Mouse (Mus musculus): ENCODE results near the gene Arhgap42. TPM values are rescaled to one million over a fixed set of nuclear protein-coding genes. Genes with fewer than 3 reads are reported as not detected.

Gene Arhgap42
- polyA plus RNA-seq, 1 experiment from 2014 or later: 29.3 TPM

DNA sequence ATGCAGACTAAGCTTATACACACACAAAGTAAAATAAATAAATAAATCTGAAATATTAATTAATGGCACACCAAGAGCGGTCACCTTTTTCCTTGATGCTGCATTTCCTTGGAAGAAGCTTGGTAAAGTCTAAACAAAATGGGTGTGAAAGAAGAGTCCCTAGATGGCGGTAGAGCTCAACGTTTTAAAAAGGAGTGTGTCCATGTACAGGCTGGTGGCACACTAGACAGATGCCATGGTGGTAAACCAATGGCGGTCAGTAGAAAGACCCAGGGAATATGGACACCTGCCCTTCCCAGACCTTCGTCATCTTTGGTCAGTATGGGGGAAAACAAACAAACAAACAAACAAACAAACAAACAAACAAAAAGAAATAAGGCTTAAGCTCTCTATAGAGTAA is 187.7 kb downstream of the Arhgap42 start:
- no peak overlapping the region for H3K4me3 ChIP-seq (ENCODE audit: low read depth, low read length)
- 47% methylated on average over 5 of the region's 5 CpGs for WGBS
- H3K9me3 ChIP-seq (ENCODE audit: control insufficient read depth, low read length): no peaks in the 10 kb centered on the region
- H3K27me3 ChIP-seq (ENCODE audit: control insufficient read depth, insufficient read depth, low read length): no peaks in the 10 kb centered on the region
- H3K9ac ChIP-seq (ENCODE audit: low read depth, low read length): no peak overlapping the region
- ATAC-seq (ENCODE audit: low FRiP score): peak; percentile 68
- H3K27ac ChIP-seq (ENCODE audit: low read depth, low read length): no peak overlapping the region
- H3K36me3 ChIP-seq (ENCODE audit: control insufficient read depth, insufficient read depth, low read length): no peaks in the 10 kb centered on the region
- H3K4me2 ChIP-seq (replicated peaks; ENCODE audit: low read depth, low read length): no peak overlapping the region
- H3K4me1 ChIP-seq (replicated peaks; ENCODE audit: control insufficient read depth, insufficient read depth, low read length): no peaks in the 10 kb centered on the region
- peak; percentile 48 for DNase-seq (ENCODE audit: low spot score)

DNA sequence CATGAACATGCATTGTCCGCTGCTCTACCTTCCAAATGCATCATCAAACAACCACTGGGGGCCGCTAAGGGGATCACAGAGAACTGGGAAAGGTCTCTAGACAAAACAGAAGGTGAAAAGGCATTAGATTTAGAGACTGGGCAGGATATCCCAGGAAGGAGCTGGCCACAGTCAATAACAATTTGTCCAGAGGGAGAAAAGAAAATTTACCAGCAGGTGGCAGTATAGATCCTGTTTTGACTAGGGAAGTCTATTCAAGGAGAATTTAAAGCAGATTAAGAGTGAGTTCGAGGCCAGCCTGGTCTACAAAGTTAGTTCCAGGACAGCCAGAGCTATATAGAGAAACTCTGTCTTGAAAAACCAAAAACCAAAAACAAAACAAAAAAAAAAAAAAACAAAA is 189.7 kb downstream of the Arhgap42 start:
- WGBS: 53% methylated on average over 3 of the region's 3 CpGs
- ATAC-seq (ENCODE audit: low FRiP score) (no peak), DNase-seq (ENCODE audit: low spot score) (peak; percentile 54)
- H3K4me3 ChIP-seq (ENCODE audit: low read depth, low read length): no peak overlapping the region
- no peak overlapping the region for H3K27ac ChIP-seq (ENCODE audit: low read depth, low read length)
- H3K9ac ChIP-seq (ENCODE audit: low read depth, low read length): no peak overlapping the region
- no peak overlapping the region for H3K4me2 ChIP-seq (replicated peaks; ENCODE audit: low read depth, low read length)
- no peaks in the 10 kb centered on the region for H3K4me1 ChIP-seq (replicated peaks; ENCODE audit: control insufficient read depth, insufficient read depth, low read length)
- no peaks in the 10 kb centered on the region for H3K27me3 ChIP-seq (ENCODE audit: control insufficient read depth, insufficient read depth, low read length)
- H3K36me3 ChIP-seq (ENCODE audit: control insufficient read depth, insufficient read depth, low read length): no peaks in the 10 kb centered on the region
- no peaks in the 10 kb centered on the region for H3K9me3 ChIP-seq (ENCODE audit: control insufficient read depth, low read length)

DNA sequence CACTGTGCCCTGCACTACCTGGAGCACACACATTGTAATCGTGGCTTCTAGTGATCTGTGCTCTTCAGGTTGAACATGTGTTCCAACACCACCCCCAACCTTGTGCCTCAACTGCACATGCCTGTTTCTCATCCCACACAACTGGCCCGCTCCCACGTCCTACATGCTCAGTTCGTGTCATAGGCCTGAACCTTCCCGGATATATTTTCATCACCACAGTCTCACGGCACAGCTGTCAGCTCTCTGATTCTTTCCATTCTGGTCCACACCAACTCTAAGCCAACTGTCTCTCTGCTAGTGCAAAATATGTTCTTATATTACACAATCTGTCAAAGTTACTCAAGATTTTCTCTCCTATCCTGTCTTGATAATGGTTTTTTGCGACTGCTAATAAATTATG is 197.9 kb downstream of the Arhgap42 start:
- DNase-seq (ENCODE audit: low spot score) (no peak), ATAC-seq (ENCODE audit: low FRiP score) (no peak)
- Histone ChIP-seq H3K36me3 (ENCODE audit: control insufficient read depth, insufficient read depth, low read length) (no peaks in the 10 kb centered on the region), H3K27ac (ENCODE audit: low read depth, low read length) (no peak overlapping the region), H3K4me3 (ENCODE audit: low read depth, low read length) (no peak overlapping the region), H3K9me3 (ENCODE audit: control insufficient read depth, low read length) (no peaks in the 10 kb centered on the region), H3K4me2 (replicated peaks; ENCODE audit: low read depth, low read length) (no peak overlapping the region), H3K9ac (ENCODE audit: low read depth, low read length) (no peak overlapping the region), H3K4me1 (replicated peaks; ENCODE audit: control insufficient read depth, insufficient read depth, low read length) (no peaks in the 10 kb centered on the region), H3K27me3 (ENCODE audit: control insufficient read depth, insufficient read depth, low read length) (no peaks in the 10 kb centered on the region)
- 94% methylated on average over 7 of the region's 7 CpGs for WGBS

DNA sequence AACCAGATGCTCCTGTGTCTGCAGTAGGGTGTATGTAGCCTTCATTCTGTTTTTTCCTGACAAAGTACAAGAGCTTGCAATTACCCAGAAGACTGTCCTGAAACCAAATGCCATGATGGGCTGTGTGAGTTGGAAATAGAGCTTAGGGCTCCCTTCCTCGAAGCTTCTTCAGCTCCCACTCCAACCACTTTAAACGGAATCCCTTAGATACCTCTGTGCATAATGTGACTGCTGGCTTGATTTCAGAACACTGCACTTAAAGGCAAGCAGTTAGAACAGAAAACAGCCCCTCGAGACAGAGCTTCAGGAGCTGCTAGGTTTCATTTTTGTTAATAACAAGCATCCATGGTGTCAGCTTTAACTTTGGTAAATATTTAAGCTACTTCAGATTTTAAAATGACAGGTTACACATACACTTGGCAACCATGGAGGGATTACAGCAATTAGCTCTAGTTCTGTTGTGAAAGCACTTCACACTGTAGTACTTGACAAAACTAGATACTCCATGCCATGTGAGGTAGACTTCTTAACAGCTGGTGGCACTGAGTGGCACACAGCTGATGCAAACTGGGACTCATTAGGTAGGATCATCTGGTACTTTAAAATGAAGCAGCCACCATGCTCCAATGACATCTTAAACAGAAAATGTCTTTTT is 201.8 kb downstream of the Arhgap42 start:
- H3K9ac ChIP-seq (ENCODE audit: low read depth, low read length): no peak overlapping the region
- ATAC-seq (ENCODE audit: low FRiP score): no peak
- no peaks in the 10 kb centered on the region for H3K9me3 ChIP-seq (ENCODE audit: control insufficient read depth, low read length)
- H3K27me3 ChIP-seq (ENCODE audit: control insufficient read depth, insufficient read depth, low read length): no peaks in the 10 kb centered on the region
- no peaks in the 10 kb centered on the region for H3K36me3 ChIP-seq (ENCODE audit: control insufficient read depth, insufficient read depth, low read length)
- DNase-seq (ENCODE audit: low spot score): no peak
- H3K4me1 ChIP-seq (replicated peaks; ENCODE audit: control insufficient read depth, insufficient read depth, low read length): no peaks in the 10 kb centered on the region
- no peak overlapping the region for H3K27ac ChIP-seq (ENCODE audit: low read depth, low read length)
- no peak overlapping the region for H3K4me3 ChIP-seq (ENCODE audit: low read depth, low read length)
- H3K4me2 ChIP-seq (replicated peaks; ENCODE audit: low read depth, low read length): no peak overlapping the region
- WGBS: 89% methylated on average over 3 of the region's 3 CpGs

DNA sequence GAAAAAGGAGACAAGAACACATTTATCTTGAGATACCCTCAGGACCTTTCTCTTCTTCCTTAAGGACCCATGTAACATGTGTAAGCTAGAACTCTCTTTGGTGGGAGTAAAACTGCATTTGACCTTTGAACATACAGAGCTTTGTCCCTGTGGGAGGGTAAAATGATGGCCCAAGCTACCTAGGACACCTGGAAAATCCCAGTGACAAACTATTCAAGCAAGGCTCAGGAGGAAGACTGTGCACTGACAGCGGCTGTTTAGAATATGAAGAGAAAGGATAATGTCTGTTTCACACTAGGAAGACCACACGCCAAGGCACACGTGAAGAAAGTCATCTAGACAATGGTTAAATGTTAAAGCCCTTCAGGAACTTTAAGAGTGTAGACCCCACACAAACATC is 211.0 kb downstream of the Arhgap42 start:
- Histone ChIP-seq H3K9me3 (ENCODE audit: control insufficient read depth, low read length) (no peaks in the 10 kb centered on the region), H3K27ac (ENCODE audit: low read depth, low read length) (no peak overlapping the region), H3K4me1 (replicated peaks; ENCODE audit: control insufficient read depth, insufficient read depth, low read length) (no peaks in the 10 kb centered on the region), H3K4me3 (ENCODE audit: low read depth, low read length) (no peak overlapping the region), H3K9ac (ENCODE audit: low read depth, low read length) (no peak overlapping the region), H3K4me2 (replicated peaks; ENCODE audit: low read depth, low read length) (no peak overlapping the region), H3K36me3 (ENCODE audit: control insufficient read depth, insufficient read depth, low read length) (no peaks in the 10 kb centered on the region), H3K27me3 (ENCODE audit: control insufficient read depth, insufficient read depth, low read length) (no peaks in the 10 kb centered on the region)
- peak; percentile 6 for DNase-seq (ENCODE audit: low spot score)
- 80% methylated on average over 3 of the region's 3 CpGs for WGBS
- no peak for ATAC-seq (ENCODE audit: low FRiP score)

DNA sequence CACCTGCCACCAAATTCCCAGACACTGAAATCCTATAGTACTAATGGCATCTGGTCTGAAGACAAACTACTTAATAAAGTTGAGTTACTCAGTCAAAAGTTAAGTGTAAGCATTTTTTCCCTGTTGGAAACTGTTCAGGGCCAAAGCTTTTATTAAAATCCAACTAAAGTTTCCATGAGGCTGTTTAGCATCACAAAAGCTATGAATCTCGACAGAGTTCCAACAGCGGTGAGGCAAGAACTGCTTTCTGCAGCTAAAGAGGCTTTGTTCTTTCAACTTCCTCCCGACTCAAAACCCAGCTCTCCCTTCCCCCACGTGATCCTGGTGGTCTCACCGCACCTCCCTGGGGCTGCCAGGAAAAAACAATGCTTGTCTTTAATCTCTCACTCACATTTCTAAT is 211.5 kb downstream of the Arhgap42 start:
- H3K27me3 ChIP-seq (ENCODE audit: control insufficient read depth, insufficient read depth, low read length): no peaks in the 10 kb centered on the region
- ATAC-seq (ENCODE audit: low FRiP score) (peak; percentile 58; the same call in 1 of the 2 replicates), DNase-seq (ENCODE audit: low spot score) (peak; percentile 26)
- no peak overlapping the region for H3K4me3 ChIP-seq (ENCODE audit: low read depth, low read length)
- H3K9me3 ChIP-seq (ENCODE audit: control insufficient read depth, low read length): no peaks in the 10 kb centered on the region
- H3K36me3 ChIP-seq (ENCODE audit: control insufficient read depth, insufficient read depth, low read length): no peaks in the 10 kb centered on the region
- no peak overlapping the region for H3K4me2 ChIP-seq (replicated peaks; ENCODE audit: low read depth, low read length)
- H3K9ac ChIP-seq (ENCODE audit: low read depth, low read length): no peak overlapping the region
- H3K27ac ChIP-seq (ENCODE audit: low read depth, low read length): no peak overlapping the region
- WGBS: 8% methylated on average over 5 of the region's 5 CpGs
- H3K4me1 ChIP-seq (replicated peaks; ENCODE audit: control insufficient read depth, insufficient read depth, low read length): no peaks in the 10 kb centered on the region

DNA sequence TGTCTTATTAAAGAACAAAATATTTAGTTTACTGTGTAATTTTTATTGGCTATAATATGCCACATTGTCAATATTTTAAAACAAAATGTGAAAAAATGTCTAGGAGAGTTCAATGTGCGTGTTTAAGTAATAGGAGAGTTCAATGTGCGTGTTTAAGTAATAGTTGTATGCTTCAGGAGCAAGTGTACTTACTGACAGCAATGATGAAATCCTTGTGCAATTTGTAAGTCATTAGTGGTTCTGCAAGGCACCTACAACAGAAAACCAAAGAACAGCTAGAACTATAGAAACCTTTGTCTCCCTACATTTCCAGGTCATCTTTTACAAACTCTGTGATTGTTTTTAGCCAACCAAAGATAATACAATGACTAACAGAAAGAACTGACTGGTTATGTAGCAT is 223.8 kb downstream of the Arhgap42 start:
- H3K4me1 ChIP-seq (replicated peaks; ENCODE audit: control insufficient read depth, insufficient read depth, low read length): no peaks in the 10 kb centered on the region
- no peak overlapping the region for H3K27ac ChIP-seq (ENCODE audit: low read depth, low read length)
- WGBS: 96% methylated on average over 2 of the region's 2 CpGs
- no peaks in the 10 kb centered on the region for H3K27me3 ChIP-seq (ENCODE audit: control insufficient read depth, insufficient read depth, low read length)
- no peaks in the 10 kb centered on the region for H3K9me3 ChIP-seq (ENCODE audit: control insufficient read depth, low read length)
- H3K4me2 ChIP-seq (replicated peaks; ENCODE audit: low read depth, low read length): no peak overlapping the region
- no peaks in the 10 kb centered on the region for H3K36me3 ChIP-seq (ENCODE audit: control insufficient read depth, insufficient read depth, low read length)
- H3K9ac ChIP-seq (ENCODE audit: low read depth, low read length): no peak overlapping the region
- DNase-seq (ENCODE audit: low spot score) (no peak), ATAC-seq (ENCODE audit: low FRiP score) (no peak)
- no peak overlapping the region for H3K4me3 ChIP-seq (ENCODE audit: low read depth, low read length)

DNA sequence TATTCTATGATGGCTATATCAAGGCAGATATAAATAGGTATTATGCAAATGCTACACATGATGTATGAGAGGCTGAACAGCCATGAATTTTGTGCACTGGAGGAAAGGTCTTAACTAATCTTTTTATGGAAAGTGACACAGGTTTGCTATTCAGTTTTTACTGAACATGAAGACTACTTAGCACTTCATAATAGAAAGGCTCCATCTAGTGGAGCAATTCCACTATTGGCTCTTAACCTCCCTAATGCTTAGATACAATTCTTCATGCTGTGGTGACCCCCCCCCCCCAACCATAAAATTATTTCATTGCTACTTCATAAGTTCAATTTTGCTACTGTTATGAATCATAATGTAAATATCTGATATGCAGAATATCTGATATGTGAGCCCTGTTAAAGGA is 237.7 kb downstream of the Arhgap42 start:
- Histone ChIP-seq H3K27me3 (ENCODE audit: control insufficient read depth, insufficient read depth, low read length) (no peaks in the 10 kb centered on the region), H3K9me3 (ENCODE audit: control insufficient read depth, low read length) (no peaks in the 10 kb centered on the region), H3K36me3 (ENCODE audit: control insufficient read depth, insufficient read depth, low read length) (no peaks in the 10 kb centered on the region; the same call in 1 of the 2 replicates), H3K9ac (ENCODE audit: low read depth, low read length) (no peak overlapping the region), H3K4me3 (ENCODE audit: low read depth, low read length) (no peak overlapping the region), H3K4me1 (replicated peaks; ENCODE audit: control insufficient read depth, insufficient read depth, low read length) (no peaks in the 10 kb centered on the region), H3K4me2 (replicated peaks; ENCODE audit: low read depth, low read length) (no peak overlapping the region), H3K27ac (ENCODE audit: low read depth, low read length) (no peak overlapping the region)
- DNase-seq (ENCODE audit: low spot score) (no peak), ATAC-seq (ENCODE audit: low FRiP score) (no peak)

DNA sequence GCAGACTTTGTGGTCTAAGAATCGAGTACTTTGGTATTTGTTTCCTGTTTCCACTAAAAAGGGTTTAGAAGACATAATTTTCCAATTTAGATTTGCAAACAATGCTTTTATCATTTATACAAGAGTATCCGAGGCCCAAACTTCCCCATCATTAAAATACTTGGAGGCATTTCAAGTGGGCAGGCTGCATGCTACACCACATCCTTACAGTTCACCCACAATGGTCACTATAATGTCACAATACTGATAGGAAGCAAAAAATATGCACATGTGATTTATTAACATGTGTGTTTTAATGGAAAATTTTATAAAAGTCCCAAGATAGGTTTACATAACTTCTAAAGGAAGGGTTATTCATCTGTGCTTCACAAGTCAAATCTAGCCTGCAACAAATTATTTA is 242.4 kb downstream of the Arhgap42 start:
- no peak overlapping the region for H3K4me3 ChIP-seq (ENCODE audit: low read depth, low read length)
- 93% methylated on average over 2 of the region's 2 CpGs for WGBS
- no peak overlapping the region for H3K9ac ChIP-seq (ENCODE audit: low read depth, low read length)
- ATAC-seq (ENCODE audit: low FRiP score): no peak
- no peak overlapping the region for H3K4me2 ChIP-seq (replicated peaks; ENCODE audit: low read depth, low read length)
- no peak overlapping the region for H3K27ac ChIP-seq (ENCODE audit: low read depth, low read length)
- no peaks in the 10 kb centered on the region for H3K36me3 ChIP-seq (ENCODE audit: control insufficient read depth, insufficient read depth, low read length)
- no peaks in the 10 kb centered on the region for H3K27me3 ChIP-seq (ENCODE audit: control insufficient read depth, insufficient read depth, low read length)
- no peaks in the 10 kb centered on the region for H3K4me1 ChIP-seq (replicated peaks; ENCODE audit: control insufficient read depth, insufficient read depth, low read length)
- no peaks in the 10 kb centered on the region for H3K9me3 ChIP-seq (ENCODE audit: control insufficient read depth, low read length)
- no peak for DNase-seq (ENCODE audit: low spot score)

Data from hindbrain, embryonic 11.5 days (tissue).